In the genomic region with DNA sequence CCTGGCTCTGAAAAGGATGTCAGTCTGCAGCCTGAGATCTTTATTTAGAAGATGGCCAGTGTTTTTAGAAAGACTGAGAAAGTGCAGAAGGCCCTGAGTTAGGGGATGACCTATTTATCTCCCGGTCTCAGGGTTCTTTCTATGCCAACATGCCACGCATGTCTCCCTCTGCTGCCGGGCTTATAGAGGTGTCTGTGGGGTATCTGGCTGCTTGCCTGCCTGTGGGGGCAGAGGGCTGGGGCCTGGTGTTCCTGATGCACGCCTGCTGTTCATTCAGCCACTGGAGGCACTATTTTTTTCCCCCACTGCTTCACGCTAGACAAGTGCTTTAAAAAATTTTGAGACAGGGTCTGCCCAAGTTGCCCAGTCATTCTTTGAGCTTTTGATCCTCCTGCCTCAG, we compare ENCODE assay signal across 17 mouse cellular contexts. TPM values are rescaled to one million over a fixed set of nuclear protein-coding genes. Genes with fewer than 3 reads are reported as not detected.
DNase-seq lines count a peak whose midpoint lies in the region; ATAC-seq lines count a peak whose summit lies in the region.
"Had no signal": no experiment of that assay in that cellular context is flagged by ENCODE, and none has a peak within 500 bp of the region (broad histone marks: within the 10 kb centered on the region; RNA-seq: fewer than 3 reads in every experiment).

No protein-coding gene starts in this region.

- WGBS in embryonic facial prominence, embryonic 13.5 days, result 74% methylated on average over 5 of the region's 5 CpGs
- 85% methylated on average over 5 of the region's 5 CpGs for WGBS in embryonic facial prominence, embryonic 10.5 days
- 71% methylated on average over 5 of the region's 5 CpGs for WGBS in kidney, embryonic 15.5 days
- WGBS in kidney, embryonic 16.5 days, result 65% methylated on average over 5 of the region's 5 CpGs

- no peak for DNase-seq in embryonic facial prominence, embryonic 10.5 days (ENCODE audit: low spot score)
- DNase-seq in ES-CJ7 (ENCODE audit: low read depth, low spot score), result peak; percentile 28
- peak; percentile 44 for DNase-seq in heart, postnatal 4 days
- no peak for DNase-seq in right cerebral cortex, postnatal 25 days
- no peak for DNase-seq in adrenal gland, postnatal 36 days
- DNase-seq: B cell, adult 2 months; cerebellum, adult 2 months; gastrocnemius, postnatal 10 days had no signal

- no peaks in the 10 kb centered on the region for H3K9me3 ChIP-seq in embryonic facial prominence, embryonic 13.5 days
- no peaks in the 10 kb centered on the region for H3K9me3 ChIP-seq in embryonic facial prominence, embryonic 10.5 days
- no peaks in the 10 kb centered on the region for H3K9me3 ChIP-seq in kidney, embryonic 15.5 days (replicated peaks)
- no peaks in the 10 kb centered on the region for H3K9me3 ChIP-seq in kidney, embryonic 16.5 days (ENCODE audit: low read length)
- H3K9me3 ChIP-seq: forebrain, embryonic 12.5 days; hindbrain, embryonic 12.5 days; limb, embryonic 10.5 days had no signal

- H3K27ac ChIP-seq in embryonic facial prominence, embryonic 13.5 days, result 0 out of 2 replicates have a peak overlapping the region, but pooled peaks have one; percentile 4
- H3K27ac ChIP-seq in embryonic facial prominence, embryonic 10.5 days (replicated peaks), result no peak overlapping the region
- H3K27ac ChIP-seq in kidney, embryonic 15.5 days, result no peak overlapping the region
- H3K27ac ChIP-seq in kidney, embryonic 16.5 days (ENCODE audit: low read length), result no peak overlapping the region
- H3K27ac ChIP-seq: forebrain, embryonic 12.5 days; hindbrain, embryonic 12.5 days; limb, embryonic 10.5 days; macrophage had no signal

- no peak for ATAC-seq in embryonic facial prominence, embryonic 13.5 days (ENCODE audit: insufficient number of reproducible peaks, insufficient read depth, low FRiP score, low TSS enrichment, low read depth)
- ATAC-seq in kidney, embryonic 15.5 days (replicated peaks; ENCODE audit: low FRiP score), result no peak
- ATAC-seq in kidney, embryonic 16.5 days (ENCODE audit: low FRiP score, low TSS enrichment), result no peak
- ATAC-seq: activated CD4-positive, CD25-positive, alpha-beta regulatory T cell, adult 4 months; intestine, embryonic 16.5 days had no signal

- H3K4me1 ChIP-seq in embryonic facial prominence, embryonic 13.5 days, result peaks cover 14% of the 10 kb centered on the region
- H3K4me1 ChIP-seq in embryonic facial prominence, embryonic 10.5 days, result peaks cover 14% of the 10 kb centered on the region
- peaks cover 19% of the 10 kb centered on the region for H3K4me1 ChIP-seq in kidney, embryonic 15.5 days
- H3K4me1 ChIP-seq in kidney, embryonic 16.5 days (ENCODE audit: insufficient read depth, low read length), result peaks cover 16% of the 10 kb centered on the region

- H3K4me3 ChIP-seq in embryonic facial prominence, embryonic 13.5 days, result no peak overlapping the region
- H3K4me3 ChIP-seq in embryonic facial prominence, embryonic 10.5 days, result no peak overlapping the region
- H3K4me3 ChIP-seq in kidney, embryonic 15.5 days (replicated peaks), result no peak overlapping the region
- H3K4me3 ChIP-seq in kidney, embryonic 16.5 days (ENCODE audit: low read length), result no peak overlapping the region
- H3K4me3 ChIP-seq: forebrain, embryonic 12.5 days; hindbrain, embryonic 12.5 days had no signal

- no peaks in the 10 kb centered on the region for H3K27me3 ChIP-seq in embryonic facial prominence, embryonic 13.5 days
- H3K27me3 ChIP-seq in embryonic facial prominence, embryonic 10.5 days (replicated peaks; ENCODE audit: low read depth, poor library complexity, severe bottlenecking), result no peaks in the 10 kb centered on the region
- no peaks in the 10 kb centered on the region for H3K27me3 ChIP-seq in kidney, embryonic 15.5 days
- no peaks in the 10 kb centered on the region for H3K27me3 ChIP-seq in kidney, embryonic 16.5 days (ENCODE audit: insufficient read depth, low read length)
- H3K27me3 ChIP-seq: forebrain, embryonic 12.5 days; hindbrain, embryonic 12.5 days had no signal

- peaks cover 47% of the 10 kb centered on the region for H3K36me3 ChIP-seq in embryonic facial prominence, embryonic 13.5 days
- peaks cover 52% of the 10 kb centered on the region for H3K36me3 ChIP-seq in embryonic facial prominence, embryonic 10.5 days (replicated peaks)
- peaks cover 43% of the 10 kb centered on the region for H3K36me3 ChIP-seq in kidney, embryonic 15.5 days
- H3K36me3 ChIP-seq in kidney, embryonic 16.5 days (ENCODE audit: insufficient read depth, low read length), result peaks cover 42% of the 10 kb centered on the region

- no peak overlapping the region for H3K9ac ChIP-seq in embryonic facial prominence, embryonic 13.5 days
- 0 out of 2 replicates have a peak overlapping the region, but pooled peaks have one; percentile 73 for H3K9ac ChIP-seq in kidney, embryonic 15.5 days
- no peak overlapping the region for H3K9ac ChIP-seq in kidney, embryonic 16.5 days (replicated peaks; ENCODE audit: low read length)
- H3K9ac ChIP-seq: forebrain, embryonic 12.5 days had no signal

- H3K4me2 ChIP-seq in embryonic facial prominence, embryonic 13.5 days, result no peak overlapping the region
- H3K4me2 ChIP-seq in kidney, embryonic 15.5 days, result no peak overlapping the region
- no peak overlapping the region for H3K4me2 ChIP-seq in kidney, embryonic 16.5 days (replicated peaks; ENCODE audit: low read depth, low read length)

RNA-seq across cellular contexts. Expression of a gene that starts 2.2 kb away (rescaled TPM):
- 23.9 and 27.7 TPM in 2 replicates for polyA plus RNA-seq in embryonic facial prominence, embryonic 13.5 days (2015; fragmentation: Nextera tagmentation; extraction: Ambion mirVana)
- 29.3 and 30.8 TPM in 2 replicates for polyA plus RNA-seq in embryonic facial prominence, embryonic 10.5 days (2016; fragmentation: Nextera tagmentation; extraction: Ambion mirVana)
- polyA plus RNA-seq in kidney, embryonic 15.5 days (2015; fragmentation: Nextera tagmentation; extraction: Ambion mirVana), result 26.4 and 28.8 TPM in 2 replicates
- polyA plus RNA-seq in kidney, embryonic 16.5 days (2015; fragmentation: Nextera tagmentation; extraction: Ambion mirVana), result 32.0 and 34.9 TPM in 2 replicates
- 10 to 100 TPM; 52.4 to 63.5 TPM for total RNA-seq in heart, postnatal 4 days (2021)
- 10 to 100 TPM; 72.9 to 89.7 TPM for total RNA-seq in adrenal gland, postnatal 36 days (2021)

RNA-seq across cellular contexts. Expression of a gene that starts 7.1 kb away (rescaled TPM):
- polyA plus RNA-seq in embryonic facial prominence, embryonic 13.5 days (2015; fragmentation: Nextera tagmentation; extraction: Ambion mirVana), result 84.8 and 85.8 TPM in 2 replicates
- 84.8 and 85.6 TPM in 2 replicates for polyA plus RNA-seq in embryonic facial prominence, embryonic 10.5 days (2016; fragmentation: Nextera tagmentation; extraction: Ambion mirVana)
- polyA plus RNA-seq in kidney, embryonic 15.5 days (2015; fragmentation: Nextera tagmentation; extraction: Ambion mirVana), result 74.2 and 87.7 TPM in 2 replicates
- polyA plus RNA-seq in kidney, embryonic 16.5 days (2015; fragmentation: Nextera tagmentation; extraction: Ambion mirVana), result 100 and 102 TPM in 2 replicates
- 10 to 100 TPM; 72.7 to 73.7 TPM for total RNA-seq in heart, postnatal 4 days (2021)
- 10 to 100 TPM; 68.2 to 69.5 TPM for total RNA-seq in adrenal gland, postnatal 36 days (2021)

RNA-seq across cellular contexts. Expression of a gene that starts 25.9 kb away (rescaled TPM):
- polyA plus RNA-seq in embryonic facial prominence, embryonic 13.5 days (2015; fragmentation: Nextera tagmentation; extraction: Ambion mirVana), result 31.9 and 34.9 TPM in 2 replicates
- polyA plus RNA-seq in embryonic facial prominence, embryonic 10.5 days (2016; fragmentation: Nextera tagmentation; extraction: Ambion mirVana), result 46.2 and 47.9 TPM in 2 replicates
- 36.9 and 37.7 TPM in 2 replicates for polyA plus RNA-seq in kidney, embryonic 15.5 days (2015; fragmentation: Nextera tagmentation; extraction: Ambion mirVana)
- 44.2 and 46.8 TPM in 2 replicates for polyA plus RNA-seq in kidney, embryonic 16.5 days (2015; fragmentation: Nextera tagmentation; extraction: Ambion mirVana)
- total RNA-seq in heart, postnatal 4 days (2021), result 10 to 100 TPM; 14.2 to 14.6 TPM
- total RNA-seq in adrenal gland, postnatal 36 days (2021), result 10 to 100 TPM; 18.2 to 18.7 TPM

RNA-seq across cellular contexts. Expression of a gene that starts 49.4 kb away (rescaled TPM):
- polyA plus RNA-seq in embryonic facial prominence, embryonic 13.5 days (2015; fragmentation: Nextera tagmentation; extraction: Ambion mirVana), result 22.5 and 25.0 TPM in 2 replicates
- polyA plus RNA-seq in embryonic facial prominence, embryonic 10.5 days (2016; fragmentation: Nextera tagmentation; extraction: Ambion mirVana), result 19.9 and 20.3 TPM in 2 replicates
- polyA plus RNA-seq in kidney, embryonic 15.5 days (2015; fragmentation: Nextera tagmentation; extraction: Ambion mirVana), result 27.2 and 30.9 TPM in 2 replicates
- 40.9 and 44.2 TPM in 2 replicates for polyA plus RNA-seq in kidney, embryonic 16.5 days (2015; fragmentation: Nextera tagmentation; extraction: Ambion mirVana)
- 100 to 1,000 TPM; 379 to 401 TPM for total RNA-seq in heart, postnatal 4 days (2021)
- total RNA-seq in adrenal gland, postnatal 36 days (2021), result 100 to 1,000 TPM; 124 to 168 TPM

RNA-seq across cellular contexts. Expression of a gene that starts 49.6 kb away (rescaled TPM):
- 150 and 163 TPM in 2 replicates for polyA plus RNA-seq in embryonic facial prominence, embryonic 13.5 days (2015; fragmentation: Nextera tagmentation; extraction: Ambion mirVana)
- 161 and 162 TPM in 2 replicates for polyA plus RNA-seq in embryonic facial prominence, embryonic 10.5 days (2016; fragmentation: Nextera tagmentation; extraction: Ambion mirVana)
- 162 and 175 TPM in 2 replicates for polyA plus RNA-seq in kidney, embryonic 15.5 days (2015; fragmentation: Nextera tagmentation; extraction: Ambion mirVana)
- 184 and 191 TPM in 2 replicates for polyA plus RNA-seq in kidney, embryonic 16.5 days (2015; fragmentation: Nextera tagmentation; extraction: Ambion mirVana)
- 100 to 1,000 TPM; 139 TPM for total RNA-seq in heart, postnatal 4 days (2021)
- total RNA-seq in adrenal gland, postnatal 36 days (2021), result 100 to 1,000 TPM; 123 to 143 TPM

Comparison
In these comparisons a context has a peak if more than half of its experiments do, and no peak if none do; other contexts are left out.
1. DNase-seq: peak in ES-CJ7 (single experiment) and heart, postnatal 4 days (single experiment); none in embryonic facial prominence, embryonic 10.5 days (single experiment), right cerebral cortex, postnatal 25 days (single experiment) and adrenal gland, postnatal 36 days (0 of 2).